Mouse (Mus musculus): ENCODE data around the gene Fam198b. TPM values are rescaled to one million over a fixed set of nuclear protein-coding genes. Genes with fewer than 3 reads are reported as not detected.

Gene Fam198b
- total and polyA plus RNA-seq, 3 experiments: 1.5 to 3.1 TPM; not detected in 1

GRCm38 (mm10) chr3:79911166-79911565 is 26.8 kb downstream of the Fam198b start (continued):
- peak; percentile 64; the same call in 1 of the 2 replicates for TF ChIP-seq MAFK (IDR thresholded peaks at IDR 0.05; ENCODE audit: borderline replicate concordance, low read depth, low read length)
- peak; percentile 100 for TF ChIP-seq RCOR1 (IDR thresholded peaks at IDR 0.05; ENCODE audit: low read depth, low read length)
- peak; percentile 84 for TF ChIP-seq GATA1 (IDR thresholded peaks at IDR 0.05; ENCODE audit: low read depth, low read length)

GRCm38 (mm10) chr3:79914012-79914411 is 29.7 kb downstream of the Fam198b start:
- Histone ChIP-seq H3K27me3 (ENCODE audit: control insufficient read depth in 1 of 2, insufficient read depth in 2 of 2, low read length in 2 of 2) (no peaks in the 10 kb centered on the region), H3K4me3 (ENCODE audit: control insufficient read depth in 1 of 2, insufficient read depth in 1 of 2, low read depth in 2 of 2, low read length in 2 of 2) (no peak overlapping the region), H3K27ac (ENCODE audit: control insufficient read depth, low read depth, low read length) (no peak overlapping the region), H3K4me1 (ENCODE audit: control insufficient read depth in 1 of 2, insufficient read depth in 2 of 2, low read length in 2 of 2) (peaks cover 15 to 18% of the 10 kb centered on the region in 2 experiments), H3K79me2 (ENCODE audit: control insufficient read depth, insufficient read depth, low read length, poor library complexity) (no peaks in the 10 kb centered on the region), H3K36me3 (ENCODE audit: control insufficient read depth in 1 of 2, insufficient read depth in 2 of 2, low read length in 2 of 2) (peaks cover 0 to 34% of the 10 kb centered on the region in 2 experiments; a peak in 2 of 4 replicates), H3K9ac (ENCODE audit: control insufficient read depth, low read depth, low read length, poor library complexity, severe bottlenecking) (no peak overlapping the region), H3K9me3 (replicated peaks; ENCODE audit: insufficient read depth, low read length) (no peaks in the 10 kb centered on the region)
- TF ChIP-seq TBP (IDR thresholded peaks at IDR 0.05; ENCODE audit: low read depth, low read length) (no peak), ZMIZ1 (IDR thresholded peaks at IDR 0.05; ENCODE audit: low read depth, low read length) (no peak), MAFK (IDR thresholded peaks at IDR 0.05; ENCODE audit: borderline replicate concordance, low read depth, low read length) (no peak), MAZ (IDR thresholded peaks at IDR 0.05; ENCODE audit: low read depth, low read length) (no peak), ZNF384 (IDR thresholded peaks at IDR 0.05; ENCODE audit: low read depth, low read length) (no peak), CHD2 (IDR thresholded peaks at IDR 0.05; ENCODE audit: low read length) (no peak), TCF12 (IDR thresholded peaks at IDR 0.05; ENCODE audit: low read depth, low read length) (peak; percentile 66), GABPA (IDR thresholded peaks at IDR 0.05; ENCODE audit: low read depth, low read length) (no peak), POLR2AphosphoS2 (IDR thresholded peaks at IDR 0.05; ENCODE audit: low read length) (no peak), MAX (IDR thresholded peaks at IDR 0.05; ENCODE audit: low read length) (no peak), NRF1 (IDR thresholded peaks at IDR 0.05; ENCODE audit: insufficient read depth, low read depth, low read length, poor library complexity, severe bottlenecking) (no peak), MYC (IDR thresholded peaks at IDR 0.05; ENCODE audit: low read depth, low read length) (no peak), EP300 (IDR thresholded peaks at IDR 0.05; ENCODE audit: low read depth in 1 of 2, low read length in 2 of 2) (peak; percentile 34 to 68; a peak in 1 of 4 replicates), RAD21 (IDR thresholded peaks at IDR 0.05; ENCODE audit: low read depth, low read length) (no peak), BHLHE40 (IDR thresholded peaks at IDR 0.05; ENCODE audit: borderline replicate concordance, low read depth, low read length) (no peak), CTCF (IDR thresholded peaks at IDR 0.05 in 2 of 3, conservative IDR thresholded peaks at IDR 0.05 in 1 of 3; ENCODE audit: control insufficient read depth in 1 of 3, insufficient read depth in 1 of 3, low read depth in 2 of 3, low read length in 3 of 3, poor library complexity in 1 of 3, severe bottlenecking in 1 of 3) (no peak), CHD1 (IDR thresholded peaks at IDR 0.05; ENCODE audit: low read depth, low read length) (no peak), TAL1 (IDR thresholded peaks at IDR 0.05; ENCODE audit: low read length) (no peak), MEF2A (IDR thresholded peaks at IDR 0.05; ENCODE audit: extremely low read depth, insufficient replicate concordance, low read depth, low read length, poor library complexity, severe bottlenecking) (no peak), SMC3 (IDR thresholded peaks at IDR 0.05; ENCODE audit: low read depth, low read length) (no peak), POLR2AphosphoS5 (IDR thresholded peaks at IDR 0.05; ENCODE audit: borderline replicate concordance, low read depth, low read length) (no peak), E2F4 (IDR thresholded peaks at IDR 0.05; ENCODE audit: borderline replicate concordance, low read depth, low read length) (no peak), GATA1 (IDR thresholded peaks at IDR 0.05; ENCODE audit: low read depth, low read length) (peak; percentile 49; the same call in 1 of the 2 replicates), NELFE (IDR thresholded peaks at IDR 0.05; ENCODE audit: low read depth, low read length) (no peak), ETS1 (IDR thresholded peaks at IDR 0.05; ENCODE audit: low read depth, low read length) (peak; percentile 36; the same call in 1 of the 2 replicates), POLR2A (IDR thresholded peaks at IDR 0.05; ENCODE audit: control insufficient read depth in 1 of 2, insufficient read depth in 1 of 2, low read depth in 1 of 2, low read length in 2 of 2, poor library complexity in 1 of 2) (no peak)
- no peak for DNase-seq (ENCODE audit: low read depth, low spot score)

Data from MEL (cell line).